Mouse (Mus musculus): ENCODE data around the gene Frmd4a. TPM values are rescaled to one million over a fixed set of nuclear protein-coding genes. Genes with fewer than 3 reads are reported as not detected.
"Not testable (repeated sequence)": the region's sequence is repeated elsewhere in the genome, so short reads cannot be mapped to it uniquely, and the experiment has no call there.

Gene Frmd4a
- total and polyA plus RNA-seq, 2 experiments from 2014 or later = 40.7 to 55.8 TPM

GRCm38 (mm10) chr2:4558651-4559203 is 541.2 kb downstream of the Frmd4a start:
- no peaks in the 10 kb centered on the region; the same call in 1 of the 2 replicates for H3K36me3 ChIP-seq (ENCODE audit: insufficient read depth, low read length)

DNA sequence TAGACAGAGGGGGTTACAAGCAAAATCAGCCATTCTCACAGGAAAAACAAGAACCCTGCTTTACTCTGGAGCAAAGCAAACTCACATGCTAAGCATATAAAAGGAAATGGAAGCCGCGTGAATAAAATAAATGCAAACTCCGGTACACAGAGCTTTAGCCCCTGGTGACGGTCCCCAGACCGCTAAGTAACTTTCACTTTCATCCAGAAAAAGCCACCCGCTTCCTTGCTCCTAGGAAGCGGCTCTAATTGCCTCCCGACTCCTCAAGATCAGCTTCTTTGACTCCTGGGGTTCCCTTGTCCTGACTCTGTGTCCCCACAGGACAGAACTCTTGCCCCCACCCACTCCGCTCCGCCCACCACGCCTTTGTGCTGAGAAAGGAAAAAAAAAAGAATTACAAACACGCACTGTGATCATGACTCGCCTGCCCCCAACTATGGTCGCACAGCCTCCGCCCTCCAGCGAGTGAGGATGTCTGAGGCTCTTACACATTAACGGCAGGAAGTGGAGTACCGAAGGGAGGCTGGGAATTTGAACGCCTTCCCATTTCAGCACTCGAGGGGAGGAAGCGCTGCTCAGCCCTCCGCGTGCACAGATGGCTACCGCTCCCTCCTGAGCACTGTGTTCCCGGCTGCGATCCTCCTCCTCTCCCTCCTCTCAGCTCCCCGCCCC is 541.8 kb downstream of the Frmd4a start:
- Histone ChIP-seq H3K36me3 (ENCODE audit: insufficient read depth, low read length) (no peaks in the 10 kb centered on the region; the same call in 1 of the 2 replicates), H3K4me2 (ENCODE audit: low read depth, low read length) (peak overlapping the region; percentile 60), H3K4me3 (ENCODE audit: low read length) (peak overlapping the region; percentile 37), H3K27ac (peak overlapping the region; percentile 78), H3K9ac (replicated peaks; ENCODE audit: low read length) (peak overlapping the region; percentile 51), H3K4me1 (ENCODE audit: insufficient read depth, low read length) (peaks cover 40% of the 10 kb centered on the region), H3K27me3 (ENCODE audit: insufficient read depth, low read length) (no peaks in the 10 kb centered on the region), H3K9me3 (ENCODE audit: low read length) (no peaks in the 10 kb centered on the region)
- WGBS = 0% methylated on average over 27 of the region's 27 CpGs
- 0 out of 2 replicates have a peak, but pooled peaks have one; percentile 7 for TF ChIP-seq CTCF (IDR thresholded peaks at IDR 0.05; ENCODE audit: low read depth)
- DNase-seq (ENCODE audit: low spot score) = peak; percentile 83
- ATAC-seq = peak; percentile 81

More at GRCm38 (mm10) chr2:4558651-4559203, 541.2 kb downstream of the Frmd4a start:
- Histone ChIP-seq H3K27ac (peak overlapping the region; percentile 78), H3K27me3 (ENCODE audit: insufficient read depth, low read length) (no peaks in the 10 kb centered on the region), H3K4me1 (ENCODE audit: insufficient read depth, low read length) (peaks cover 40% of the 10 kb centered on the region), H3K4me2 (ENCODE audit: low read depth, low read length) (peak overlapping the region; percentile 60), H3K4me3 (ENCODE audit: low read length) (peak overlapping the region; percentile 37), H3K9me3 (ENCODE audit: low read length) (no peaks in the 10 kb centered on the region), H3K9ac (replicated peaks; ENCODE audit: low read length) (peak overlapping the region; percentile 51)
- no peak for TF ChIP-seq CTCF (IDR thresholded peaks at IDR 0.05; ENCODE audit: low read depth)
- no peak for DNase-seq (ENCODE audit: low spot score)
- WGBS = 18% methylated on average over 8 of the region's 8 CpGs
- no peak for ATAC-seq

DNA sequence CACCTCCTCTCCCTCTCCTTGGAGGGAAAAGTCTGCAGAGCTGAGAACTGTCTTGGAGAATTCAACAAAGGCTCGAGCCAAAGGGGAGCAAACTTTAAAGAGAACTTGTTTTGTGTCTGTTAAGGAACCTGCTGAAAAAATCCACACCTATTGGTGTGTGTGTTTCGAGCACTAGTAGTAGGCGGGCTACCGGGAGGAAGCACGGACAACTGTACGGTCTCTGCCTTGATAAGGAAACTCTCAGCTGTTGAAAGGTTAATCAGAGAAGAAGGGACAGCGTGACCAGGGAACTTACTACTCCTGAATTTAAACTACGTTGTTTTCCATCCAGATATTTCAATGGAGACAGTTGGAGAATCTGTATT is 542.3 kb downstream of the Frmd4a start:
- no peak for TF ChIP-seq CTCF (IDR thresholded peaks at IDR 0.05; ENCODE audit: low read depth)
- Histone ChIP-seq H3K4me3 (ENCODE audit: low read length) (peak overlapping the region; percentile 37), H3K4me1 (ENCODE audit: insufficient read depth, low read length) (peaks cover 40% of the 10 kb centered on the region), H3K27me3 (ENCODE audit: insufficient read depth, low read length) (no peaks in the 10 kb centered on the region), H3K4me2 (ENCODE audit: low read depth, low read length) (peak overlapping the region; percentile 60), H3K36me3 (ENCODE audit: insufficient read depth, low read length) (no peaks in the 10 kb centered on the region; the same call in 1 of the 2 replicates), H3K27ac (peak overlapping the region; percentile 78), H3K9me3 (ENCODE audit: low read length) (no peaks in the 10 kb centered on the region), H3K9ac (replicated peaks; ENCODE audit: low read length) (peak overlapping the region; percentile 51)
- ATAC-seq (0 out of 2 replicates have a peak, but pooled peaks have one; percentile 8), DNase-seq (ENCODE audit: low spot score) (no peak)
- WGBS = 6% methylated on average over 8 of the region's 8 CpGs

DNA sequence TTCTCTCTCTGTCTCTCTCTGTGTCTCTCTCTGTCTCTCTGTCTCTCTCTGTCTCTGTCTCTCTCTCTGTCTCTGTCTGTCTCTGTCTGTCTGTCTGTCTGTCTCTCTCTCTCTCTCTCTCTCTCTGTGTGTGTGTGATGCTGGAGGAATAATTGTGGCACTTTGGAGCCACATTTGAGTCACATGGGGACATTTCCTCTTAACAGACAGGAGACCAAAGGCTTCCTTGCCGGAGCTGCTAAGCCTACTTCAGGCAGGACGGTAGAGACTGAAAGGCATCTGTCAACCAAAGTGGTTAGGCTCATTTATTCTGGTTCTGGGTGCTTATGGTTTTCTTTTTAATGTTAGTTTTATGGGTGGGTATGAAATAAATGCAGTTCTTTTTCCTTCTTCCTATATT is 543.0 kb downstream of the Frmd4a start:
- H3K9ac ChIP-seq (replicated peaks; ENCODE audit: low read length); H3K27ac ChIP-seq: not testable (repeated sequence)
- 13% methylated on average over 2 of the region's 2 CpGs for WGBS

DNA sequence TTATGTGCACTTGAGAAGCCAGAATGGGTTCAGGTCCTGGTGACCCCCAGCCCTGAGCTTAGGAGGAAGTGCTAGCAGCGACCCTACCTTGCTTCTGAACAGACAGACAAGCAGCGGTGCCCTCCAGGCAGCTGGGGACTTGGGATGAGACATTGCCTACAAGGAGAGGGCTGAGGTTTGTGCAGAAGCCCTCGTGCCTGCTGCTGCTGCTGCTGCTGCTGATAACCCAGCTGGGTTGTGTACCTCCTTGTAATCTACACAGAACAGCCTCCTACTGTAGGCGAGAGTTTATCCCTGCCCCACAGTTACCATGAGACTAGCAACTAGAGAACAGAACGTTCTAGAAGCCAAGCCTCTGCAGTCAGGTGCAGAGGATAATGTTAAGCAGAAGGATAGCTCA is 543.7 kb downstream of the Frmd4a start:
- H3K4me1 ChIP-seq (ENCODE audit: insufficient read depth, low read length) = peaks cover 31% of the 10 kb centered on the region

More for the DNA sequence above, 543.0 kb downstream of the Frmd4a start:
- ATAC-seq; H3K36me3 ChIP-seq (ENCODE audit: insufficient read depth, low read length); H3K27me3 ChIP-seq (ENCODE audit: insufficient read depth, low read length); H3K9me3 ChIP-seq (ENCODE audit: low read length); DNase-seq (ENCODE audit: low spot score): not testable (repeated sequence)
- peaks cover 38% of the 10 kb centered on the region for H3K4me1 ChIP-seq (ENCODE audit: insufficient read depth, low read length)
- peak overlapping the region; percentile 60 for H3K4me2 ChIP-seq (ENCODE audit: low read depth, low read length)
- peak overlapping the region; percentile 37 for H3K4me3 ChIP-seq (ENCODE audit: low read length)

GRCm38 (mm10) chr2:4562373-4562772 is 544.9 kb downstream of the Frmd4a start:
- Histone ChIP-seq H3K9me3 (ENCODE audit: low read length) (no peaks in the 10 kb centered on the region), H3K27me3 (ENCODE audit: insufficient read depth, low read length) (no peaks in the 10 kb centered on the region), H3K4me2 (ENCODE audit: low read depth, low read length) (0 out of 2 replicates have a peak overlapping the region, but pooled peaks have one; percentile 60), H3K9ac (replicated peaks; ENCODE audit: low read length) (no peak overlapping the region), H3K4me1 (ENCODE audit: insufficient read depth, low read length) (peaks cover 22% of the 10 kb centered on the region), H3K4me3 (ENCODE audit: low read length) (no peak overlapping the region), H3K27ac (no peak overlapping the region), H3K36me3 (ENCODE audit: insufficient read depth, low read length) (peaks cover 12% of the 10 kb centered on the region; the same call in 1 of the 2 replicates)
- TF ChIP-seq CTCF (IDR thresholded peaks at IDR 0.05; ENCODE audit: low read depth) = no peak
- 81% methylated on average over 3 of the region's 3 CpGs for WGBS
- no peak for DNase-seq (ENCODE audit: low spot score)
- no peak for ATAC-seq

More for the DNA sequence above, 543.7 kb downstream of the Frmd4a start:
- no peak for ATAC-seq
- H3K36me3 ChIP-seq (ENCODE audit: insufficient read depth, low read length) = peaks cover under 1% of the 10 kb centered on the region; the same call in 1 of the 2 replicates
- peak overlapping the region; percentile 14 for H3K4me3 ChIP-seq (ENCODE audit: low read length)
- H3K9ac ChIP-seq (replicated peaks; ENCODE audit: low read length) = 0 out of 2 replicates have a peak overlapping the region, but pooled peaks have one; percentile 9
- H3K9me3 ChIP-seq (ENCODE audit: low read length) = no peaks in the 10 kb centered on the region
- no peak for DNase-seq (ENCODE audit: low spot score)
- peak overlapping the region; percentile 51; the same call in 1 of the 2 replicates for H3K27ac ChIP-seq
- WGBS = 28% methylated on average over 5 of the region's 5 CpGs
- peak overlapping the region; percentile 60 for H3K4me2 ChIP-seq (ENCODE audit: low read depth, low read length)
- H3K27me3 ChIP-seq (ENCODE audit: insufficient read depth, low read length) = no peaks in the 10 kb centered on the region
- no peak for TF ChIP-seq CTCF (IDR thresholded peaks at IDR 0.05; ENCODE audit: low read depth)

Measured in hindbrain, postnatal 0 days (tissue).